Mouse (Mus musculus) hindbrain, embryonic 11.5 days (tissue): ENCODE data around the gene Tanc1. TPM values are rescaled to one million over a fixed set of nuclear protein-coding genes. Genes with fewer than 3 reads are reported as not detected.
A peak's percentile ranks its signal among the peaks of the same experiment; 100 is the strongest.

Experiments
- ATAC-seq: fragments of 200-750 bp; cut with Nextera tagmentation; 2 replicates; pipeline ENCODE4 v1.8.0; 2017; ENCODE audit warnings: mild to moderate bottlenecking, moderate TSS enrichment, moderate library complexity; ENCODE audit not compliant: low FRiP score
- DNase-seq: peaks from one replicate; pipeline ENCODE4 v3.0.0-alpha.2; 2015; ENCODE audit warnings: low spot score
- H3K27ac ChIP-seq: fragments of 300-500 bp; sonication (generic); 2 replicates; pipeline ENCODE4 v1.5.1; 2014; ENCODE audit warnings: mild to moderate bottlenecking, low read depth, low read length
- H3K27me3 ChIP-seq: fragments of 300-500 bp; sonication (generic); 2 replicates; pipeline ENCODE4 v1.6.1; 2014; ENCODE audit warnings: mild to moderate bottlenecking, low read length, moderate library complexity, mixed read lengths; ENCODE audit not compliant: control insufficient read depth, insufficient read depth
- H3K36me3 ChIP-seq: fragments of 300-500 bp; sonication (generic); 2 replicates; pipeline ENCODE4 v1.6.1; 2014; ENCODE audit warnings: mild to moderate bottlenecking, low read length, moderate library complexity, mixed read lengths; ENCODE audit not compliant: control insufficient read depth, insufficient read depth
- H3K4me1 ChIP-seq: fragments of 300-500 bp; sonication (generic); replicated peaks from 2 replicates; pipeline ENCODE4 v1.6.1; 2014; ENCODE audit warnings: low read length, mixed read lengths; ENCODE audit not compliant: control insufficient read depth, insufficient read depth
- H3K4me2 ChIP-seq: fragments of 300-500 bp; sonication (generic); replicated peaks from 2 replicates; pipeline ENCODE4 v1.6.1; 2014; ENCODE audit warnings: mild to moderate bottlenecking, low read depth, low read length
- H3K4me3 ChIP-seq: fragments of 300-500 bp; sonication (generic); 2 replicates; pipeline ENCODE4 v1.5.1; 2014; ENCODE audit warnings: low read depth, low read length
- H3K9ac ChIP-seq: fragments of 300-500 bp; sonication (generic); 2 replicates; pipeline ENCODE4 v1.6.1; 2014; ENCODE audit warnings: low read depth, low read length
- H3K9me3 ChIP-seq: fragments of 300-500 bp; sonication (generic); 2 replicates; pipeline ENCODE4 v1.6.1; 2016; ENCODE audit warnings: low read length; ENCODE audit not compliant: control insufficient read depth
- WGBS: fragments of 180-500 bp; shearing (Covaris S2); extraction: QIAGEN DNeasy Blood & Tissue Kit; methylation state at CpG from one replicate; pipeline ENCODE4 v1.1.7; 2014; 5-methylcytosine and 5-hydroxymethylcytosine counted together
- polyA plus RNA-seq: library from polyadenylated mRNA; unstranded; fragments of >200 nt; fragmentation: Nextera tagmentation; extraction: Ambion mirVana; gene quantifications from 2 replicates; pipeline ENCODE4 v1.2.1, GENCODE M21; 2014

The Tanc1 gene
- polyA plus RNA-seq, 1 experiment from 2014 or later: 11.2 TPM

GRCm38 (mm10) chr2:59825380-59825779 lies 213.5 kb downstream of the Tanc1 start:
- Histone ChIP-seq H3K27ac (no peak overlapping the region), H3K9me3 (no peaks in the 10 kb centered on the region), H3K4me3 (no peak overlapping the region), H3K27me3 (no peaks in the 10 kb centered on the region), H3K9ac (no peak overlapping the region), H3K4me1 (peaks cover 5% of the 10 kb centered on the region; the same call in 1 of the 2 replicates), H3K36me3 (no peaks in the 10 kb centered on the region), H3K4me2 (no peak overlapping the region)
- 84% methylated on average over 4 of the region's 4 CpGs for WGBS
- ATAC-seq (no peak), DNase-seq (no peak)

DNA sequence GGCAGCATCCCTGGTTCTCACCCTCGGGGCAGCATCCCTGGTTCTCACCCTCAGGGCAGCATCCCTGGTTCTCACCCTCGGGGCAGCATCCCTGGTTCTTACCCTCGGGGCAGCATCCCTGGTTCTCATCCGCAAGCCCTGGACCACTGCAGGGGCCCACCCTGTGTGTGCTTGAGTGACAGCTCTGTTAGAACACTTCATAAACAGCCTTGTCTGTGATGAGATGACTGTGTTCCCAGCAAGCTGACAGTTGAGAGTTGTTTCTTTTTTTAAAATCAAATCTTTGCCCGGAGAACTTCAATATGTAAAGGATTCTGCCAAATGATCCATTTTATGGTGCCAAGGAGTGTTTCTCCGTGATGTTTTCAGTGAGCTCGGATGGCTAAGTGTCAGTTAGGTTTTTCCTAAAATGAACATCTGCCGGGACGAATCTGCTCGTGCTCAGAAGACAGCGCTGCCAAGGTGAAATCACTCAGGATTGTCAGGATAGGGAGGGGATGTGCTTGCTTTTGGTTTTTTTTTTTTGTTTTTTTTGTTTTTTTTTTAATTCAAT lies 216.3 kb downstream of the Tanc1 start:
- Histone ChIP-seq H3K9me3 (no peaks in the 10 kb centered on the region), H3K9ac (no peak overlapping the region), H3K27ac (no peak overlapping the region), H3K27me3 (no peaks in the 10 kb centered on the region), H3K4me3 (no peak overlapping the region), H3K4me1 (peaks cover 7% of the 10 kb centered on the region; the same call in 1 of the 2 replicates), H3K4me2 (no peak overlapping the region), H3K36me3 (no peaks in the 10 kb centered on the region)
- 71% methylated on average over 11 of the region's 11 CpGs for WGBS
- DNase-seq (no peak), ATAC-seq (no peak)

- whole genome bisulfite sequencing: 31% methylated on average over 14 of the region's 14 CpGs
- peak; percentile 50 for ATAC-seq
These were observed 217.1 kb downstream of the Tanc1 start for GRCm38 (mm10) chr2:59828777-59829508.

GRCm38 (mm10) chr2:59829718-59830117 lies 217.9 kb downstream of the Tanc1 start:
- WGBS: 75% methylated on average over 7 of the region's 7 CpGs
- no peaks in the 10 kb centered on the region for H3K27me3 ChIP-seq
- no peak overlapping the region for H3K4me3 ChIP-seq
- DNase-seq (peak; percentile 27), ATAC-seq (peak; percentile 43; the same call in 1 of the 2 replicates)
- no peak overlapping the region for H3K9ac ChIP-seq
- H3K4me2 ChIP-seq: no peak overlapping the region
- H3K4me1 ChIP-seq: peaks cover 7% of the 10 kb centered on the region; the same call in 1 of the 2 replicates
- no peaks in the 10 kb centered on the region for H3K36me3 ChIP-seq
- no peaks in the 10 kb centered on the region for H3K9me3 ChIP-seq
- H3K27ac ChIP-seq: no peak overlapping the region

More at GRCm38 (mm10) chr2:59828777-59829508, 217.1 kb downstream of the Tanc1 start:
- Histone ChIP-seq H3K36me3 (no peaks in the 10 kb centered on the region), H3K9ac (no peak overlapping the region), H3K27me3 (no peaks in the 10 kb centered on the region), H3K4me1 (peaks cover 7% of the 10 kb centered on the region; the same call in 1 of the 2 replicates), H3K9me3 (no peaks in the 10 kb centered on the region), H3K4me2 (no peak overlapping the region), H3K27ac (no peak overlapping the region), H3K4me3 (no peak overlapping the region)
- DNase-seq: peak; percentile 51

- H3K9me3 ChIP-seq: no peaks in the 10 kb centered on the region
- ATAC-seq (peak; percentile 55), DNase-seq (peak; percentile 55)
- H3K27me3 ChIP-seq: no peaks in the 10 kb centered on the region
- no peak overlapping the region for H3K4me2 ChIP-seq
- H3K4me1 ChIP-seq: peaks cover 7% of the 10 kb centered on the region; the same call in 1 of the 2 replicates
- no peak overlapping the region for H3K27ac ChIP-seq
- H3K4me3 ChIP-seq: no peak overlapping the region
- H3K9ac ChIP-seq: no peak overlapping the region
- 27% methylated on average over 9 of the region's 9 CpGs for WGBS
- H3K36me3 ChIP-seq: no peaks in the 10 kb centered on the region
These were observed 218.3 kb downstream of the Tanc1 start for GRCm38 (mm10) chr2:59830151-59830550.

DNA sequence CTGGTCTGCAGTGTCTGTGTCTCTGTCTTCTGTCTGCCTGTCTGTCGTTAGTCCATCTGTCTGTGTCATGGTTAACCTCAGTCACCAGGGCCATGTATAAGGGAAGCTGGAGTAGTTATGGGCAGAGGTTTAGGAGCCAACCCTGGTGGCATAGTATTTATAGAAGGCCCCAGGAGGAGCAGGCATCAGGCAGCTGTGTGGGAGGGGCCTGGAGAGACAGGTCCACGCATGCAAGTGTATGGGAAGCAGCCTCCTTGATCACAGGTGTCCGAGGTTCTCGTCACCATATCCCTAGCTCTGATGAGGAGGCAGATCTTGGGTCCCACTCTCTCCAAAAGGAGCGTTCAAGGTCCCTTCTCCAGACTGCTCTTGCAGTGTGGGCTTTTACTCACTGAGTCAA lies 219.1 kb downstream of the Tanc1 start:
- no peaks in the 10 kb centered on the region for H3K27me3 ChIP-seq
- WGBS: 89% methylated on average over 5 of the region's 5 CpGs

DNA sequence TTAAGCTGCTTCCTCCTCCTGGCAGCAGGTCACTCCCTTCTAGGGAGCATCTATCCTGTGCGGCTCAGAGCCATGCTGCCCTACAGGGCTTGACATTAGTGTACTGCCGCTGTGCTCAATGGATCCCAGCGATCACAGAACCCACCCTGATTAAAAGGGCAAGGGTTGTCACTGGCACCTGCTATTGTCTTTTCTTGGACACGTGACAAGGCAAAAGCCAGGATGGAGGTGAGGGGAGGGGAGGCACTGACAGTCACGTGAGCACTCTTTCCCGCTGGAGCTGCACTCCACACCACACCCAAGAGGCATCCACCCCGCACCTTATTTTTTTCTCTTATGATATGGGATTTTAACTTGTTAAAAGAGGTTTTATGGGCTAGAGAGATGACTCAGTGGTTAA lies 220.0 kb downstream of the Tanc1 start:
- ATAC-seq: no peak
- Histone ChIP-seq H3K36me3 (no peaks in the 10 kb centered on the region; the same call in 1 of the 2 replicates), H3K9me3 (no peaks in the 10 kb centered on the region), H3K4me1 (peaks cover 7% of the 10 kb centered on the region; the same call in 1 of the 2 replicates), H3K4me2 (no peak overlapping the region), H3K9ac (no peak overlapping the region), H3K27ac (no peak overlapping the region), H3K4me3 (no peak overlapping the region), H3K27me3 (no peaks in the 10 kb centered on the region)
- DNase-seq: no peak
- WGBS: 84% methylated on average over 7 of the region's 7 CpGs

More for the DNA sequence above, 219.1 kb downstream of the Tanc1 start:
- no peak overlapping the region for H3K9ac ChIP-seq
- DNase-seq (no peak), ATAC-seq (no peak)
- H3K9me3 ChIP-seq: no peaks in the 10 kb centered on the region
- H3K36me3 ChIP-seq: no peaks in the 10 kb centered on the region
- no peak overlapping the region for H3K4me3 ChIP-seq
- no peak overlapping the region for H3K27ac ChIP-seq
- H3K4me1 ChIP-seq: peaks cover 7% of the 10 kb centered on the region; the same call in 1 of the 2 replicates
- H3K4me2 ChIP-seq: no peak overlapping the region

- Histone ChIP-seq H3K9ac (no peak overlapping the region), H3K36me3 (no peaks in the 10 kb centered on the region; the same call in 1 of the 2 replicates), H3K4me2 (no peak overlapping the region), H3K27me3 (no peaks in the 10 kb centered on the region), H3K4me1 (no peaks in the 10 kb centered on the region), H3K4me3 (no peak overlapping the region), H3K9me3 (no peaks in the 10 kb centered on the region), H3K27ac (no peak overlapping the region)
- ATAC-seq (no peak), DNase-seq (no peak)
- WGBS: 90% methylated on average over 8 of the region's 8 CpGs
These were observed 227.0 kb downstream of the Tanc1 start for GRCm38 (mm10) chr2:59838825-59839224.

DNA sequence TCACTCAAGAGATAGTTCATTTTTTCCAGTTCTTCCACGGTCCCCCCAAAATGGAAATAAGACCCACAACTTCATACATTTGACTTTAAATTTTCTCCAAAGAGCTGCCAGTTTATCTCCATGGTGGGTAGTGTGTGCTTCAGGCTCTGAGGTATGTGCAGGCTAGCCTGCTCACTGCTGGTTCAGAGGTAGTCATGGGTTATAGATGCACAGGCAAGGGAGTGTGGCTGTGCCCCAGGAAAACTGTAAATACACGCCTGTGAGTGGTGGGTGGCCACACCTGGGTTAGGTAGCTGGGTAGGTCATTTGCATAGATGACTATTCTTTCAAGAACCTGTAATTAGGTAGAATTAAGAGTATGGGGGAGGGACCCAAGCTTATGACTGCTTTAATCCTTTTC lies 227.9 kb downstream of the Tanc1 start:
- H3K9ac ChIP-seq: no peak overlapping the region
- no peaks in the 10 kb centered on the region for H3K4me1 ChIP-seq
- H3K27ac ChIP-seq: no peak overlapping the region
- 87% methylated on average over 2 of the region's 2 CpGs for WGBS
- DNase-seq (no peak), ATAC-seq (no peak)
- no peaks in the 10 kb centered on the region; the same call in 1 of the 2 replicates for H3K36me3 ChIP-seq
- H3K4me2 ChIP-seq: no peak overlapping the region
- H3K9me3 ChIP-seq: no peaks in the 10 kb centered on the region
- H3K4me3 ChIP-seq: no peak overlapping the region
- no peaks in the 10 kb centered on the region for H3K27me3 ChIP-seq
